Mouse (Mus musculus): Measurements from ENCODE around the gene Tnrc6a. TPM values are rescaled to one million over a fixed set of nuclear protein-coding genes. Genes with fewer than 3 reads are reported as not detected.

Tnrc6a gene
- polyA plus RNA-seq, 1 experiment, result 15.8 TPM

DNA sequence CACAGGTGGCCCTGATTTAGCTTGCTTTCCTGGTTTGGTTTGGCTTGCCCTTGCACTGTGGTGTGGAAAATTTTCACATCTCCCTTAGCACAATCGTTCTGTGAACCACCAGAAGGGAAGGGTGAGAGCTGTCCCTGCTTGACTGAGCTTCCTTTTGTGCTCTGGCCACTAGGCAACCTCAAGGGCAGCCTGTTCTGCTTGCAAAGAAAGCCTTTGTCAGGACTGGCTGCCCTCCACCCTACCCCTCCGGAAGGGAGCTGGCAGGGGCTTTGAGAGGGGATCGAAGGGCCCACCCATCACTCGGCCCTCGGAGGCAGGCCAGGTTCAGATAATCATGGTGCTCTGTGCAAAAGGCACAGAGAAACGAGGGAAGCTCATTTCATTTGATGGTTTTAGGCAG lies 94.9 kb downstream of the Tnrc6a start:
- Histone ChIP-seq H3K36me3 (ENCODE audit: control insufficient read depth, insufficient read depth) (no peaks in the 10 kb centered on the region), H3K79me3 (ENCODE audit: low read depth) (no peaks in the 10 kb centered on the region), H3ac (ENCODE audit: control insufficient read depth, insufficient read length, low read depth) (no peak overlapping the region), H3K4me3 (ENCODE audit: insufficient read depth, poor library complexity, severe bottlenecking) (no peak overlapping the region), H3K79me2 (ENCODE audit: control insufficient read depth, insufficient read depth) (no peaks in the 10 kb centered on the region), H3K27me3 (ENCODE audit: control insufficient read depth, insufficient read depth, insufficient read length) (peaks cover 31% of the 10 kb centered on the region)
- TF ChIP-seq USF1 (IDR thresholded peaks at IDR 0.05; ENCODE audit: low read depth) (no peak), CEBPB (IDR thresholded peaks at IDR 0.05; ENCODE audit: low read depth) (no peak), CTCF (IDR thresholded peaks at IDR 0.05; ENCODE audit: control insufficient read depth, insufficient read depth, insufficient read length) (no peak), MYOG (IDR thresholded peaks at IDR 0.05; ENCODE audit: control insufficient read depth, extremely low read depth, insufficient read length) (no peak), FOSL1 (IDR thresholded peaks at IDR 0.05; ENCODE audit: insufficient read depth, low read length, poor library complexity, severe bottlenecking) (no peak), MAX (IDR thresholded peaks at IDR 0.05) (no peak), MYOD1 (IDR thresholded peaks at IDR 0.05; ENCODE audit: control insufficient read depth, insufficient read length, low read depth) (no peak)

DNA sequence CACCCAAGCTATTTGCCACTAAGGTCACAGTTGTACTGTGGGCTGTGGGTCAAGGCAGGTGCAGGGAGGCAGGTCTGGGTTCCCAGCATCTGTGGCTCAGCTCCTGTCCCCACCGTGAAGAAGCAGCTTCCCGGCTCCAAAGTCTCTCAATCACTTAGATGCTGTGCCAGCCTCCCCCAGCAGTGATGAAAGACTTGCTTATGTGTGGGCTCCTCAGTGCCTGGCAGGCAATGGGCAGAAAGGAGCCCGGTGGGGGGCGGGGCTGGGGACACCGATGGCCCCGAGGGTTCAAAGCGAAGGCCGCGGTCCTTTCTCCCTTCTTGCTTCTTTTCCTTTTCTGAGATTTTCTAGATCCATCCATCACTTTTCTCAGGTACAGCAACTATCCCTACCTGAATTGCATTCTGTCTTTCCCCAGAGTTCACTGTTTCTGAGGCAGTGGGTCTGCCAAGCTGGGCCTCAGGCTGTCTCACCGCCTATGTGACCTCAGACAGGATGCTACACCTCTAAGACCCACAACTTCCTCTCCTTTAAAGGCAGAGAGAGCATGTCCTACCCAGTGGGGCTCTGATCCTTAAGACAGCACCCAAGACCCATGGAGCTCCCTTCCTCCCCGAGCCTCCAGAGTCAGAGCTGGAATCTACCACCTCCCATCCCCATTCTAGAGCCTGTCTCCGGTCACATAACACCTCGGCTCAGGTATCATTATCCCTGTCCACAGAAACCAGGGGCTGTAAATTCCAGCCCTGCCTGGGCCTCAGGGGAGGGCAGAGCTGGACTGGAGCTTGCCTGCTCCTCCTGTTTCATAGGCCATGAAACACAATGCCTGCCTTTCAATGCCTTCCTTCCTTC lies 96.3 kb downstream of the Tnrc6a start:
- Histone ChIP-seq H3K79me3 (ENCODE audit: low read depth) (no peaks in the 10 kb centered on the region), H3ac (ENCODE audit: control insufficient read depth, insufficient read length, low read depth) (no peak overlapping the region), H3K79me2 (ENCODE audit: control insufficient read depth, insufficient read depth) (no peaks in the 10 kb centered on the region), H3K36me3 (ENCODE audit: control insufficient read depth, insufficient read depth) (no peaks in the 10 kb centered on the region), H3K4me3 (ENCODE audit: insufficient read depth, poor library complexity, severe bottlenecking) (no peak overlapping the region), H3K27me3 (ENCODE audit: control insufficient read depth, insufficient read depth, insufficient read length) (peaks cover 38% of the 10 kb centered on the region)
- TF ChIP-seq CEBPB (IDR thresholded peaks at IDR 0.05; ENCODE audit: low read depth), result no peak
- no peak for TF ChIP-seq MAX (IDR thresholded peaks at IDR 0.05)
- TF ChIP-seq MYOG (IDR thresholded peaks at IDR 0.05; ENCODE audit: control insufficient read depth, extremely low read depth, insufficient read length), result no peak
- TF ChIP-seq MYOD1 (IDR thresholded peaks at IDR 0.05; ENCODE audit: control insufficient read depth, insufficient read length, low read depth), result no peak
- no peak for TF ChIP-seq USF1 (IDR thresholded peaks at IDR 0.05; ENCODE audit: low read depth)
- TF ChIP-seq CTCF (IDR thresholded peaks at IDR 0.05; ENCODE audit: control insufficient read depth, insufficient read depth, insufficient read length), result no peak

DNA sequence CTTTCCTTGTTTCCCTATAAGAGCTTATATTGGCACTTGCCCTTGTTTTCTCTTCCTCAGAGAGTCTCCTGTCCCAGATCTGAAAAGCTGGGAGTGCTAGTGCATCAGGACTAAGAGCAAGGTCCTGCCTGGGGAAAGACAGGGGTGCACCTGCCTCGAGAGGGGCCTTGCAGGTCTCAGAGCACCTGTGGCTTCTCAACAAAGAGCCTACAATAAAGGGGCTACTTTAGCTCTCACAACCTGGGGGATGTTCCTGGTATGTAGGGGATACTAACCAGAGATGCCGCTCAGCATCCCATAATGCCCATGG lies 96.9 kb downstream of the Tnrc6a start:
- TF ChIP-seq USF1 (IDR thresholded peaks at IDR 0.05; ENCODE audit: low read depth) (no peak), CEBPB (IDR thresholded peaks at IDR 0.05; ENCODE audit: low read depth) (no peak), CTCF (IDR thresholded peaks at IDR 0.05; ENCODE audit: control insufficient read depth, insufficient read depth, insufficient read length) (no peak), MYOG (IDR thresholded peaks at IDR 0.05; ENCODE audit: control insufficient read depth, extremely low read depth, insufficient read length) (no peak), MAX (IDR thresholded peaks at IDR 0.05) (no peak), FOSL1 (IDR thresholded peaks at IDR 0.05; ENCODE audit: insufficient read depth, low read length, poor library complexity, severe bottlenecking) (no peak), MYOD1 (IDR thresholded peaks at IDR 0.05; ENCODE audit: control insufficient read depth, insufficient read length, low read depth) (no peak)
- H3K36me3 ChIP-seq (ENCODE audit: control insufficient read depth, insufficient read depth), result no peaks in the 10 kb centered on the region
- H3K79me2 ChIP-seq (ENCODE audit: control insufficient read depth, insufficient read depth), result no peaks in the 10 kb centered on the region
- peaks cover 40% of the 10 kb centered on the region for H3K27me3 ChIP-seq (ENCODE audit: control insufficient read depth, insufficient read depth, insufficient read length)
- H3K79me3 ChIP-seq (ENCODE audit: low read depth), result no peaks in the 10 kb centered on the region
- H3K4me3 ChIP-seq (ENCODE audit: insufficient read depth, poor library complexity, severe bottlenecking), result no peak overlapping the region
- no peak overlapping the region for H3ac ChIP-seq (ENCODE audit: control insufficient read depth, insufficient read length, low read depth)

DNA sequence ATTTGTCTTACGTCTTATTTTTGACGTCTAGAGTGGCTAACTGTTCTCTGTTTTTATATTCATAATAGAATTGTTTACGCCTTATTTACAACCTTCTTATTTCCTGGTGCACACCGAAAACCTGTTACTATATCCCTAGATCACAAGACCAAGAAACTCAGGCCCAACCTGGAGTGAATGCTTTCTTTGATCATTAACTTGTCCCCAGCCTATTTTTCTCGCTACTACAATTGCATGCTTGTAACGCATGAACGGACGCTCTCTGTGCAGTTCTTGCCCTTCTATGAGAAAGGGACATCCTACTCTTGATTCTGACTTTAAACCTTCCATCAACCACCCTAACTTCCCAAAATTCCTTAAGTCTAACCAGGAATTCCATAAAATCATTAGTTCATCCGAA lies 100.4 kb downstream of the Tnrc6a start:
- Histone ChIP-seq H3K4me3 (ENCODE audit: insufficient read depth, poor library complexity, severe bottlenecking) (no peak overlapping the region), H3ac (ENCODE audit: control insufficient read depth, insufficient read length, low read depth) (no peak overlapping the region), H3K27me3 (ENCODE audit: control insufficient read depth, insufficient read depth, insufficient read length) (peaks cover 32% of the 10 kb centered on the region), H3K36me3 (ENCODE audit: control insufficient read depth, insufficient read depth) (no peaks in the 10 kb centered on the region), H3K79me3 (ENCODE audit: low read depth) (no peaks in the 10 kb centered on the region), H3K79me2 (ENCODE audit: control insufficient read depth, insufficient read depth) (no peaks in the 10 kb centered on the region)
- no peak for TF ChIP-seq MAX (IDR thresholded peaks at IDR 0.05)
- no peak for TF ChIP-seq CTCF (IDR thresholded peaks at IDR 0.05; ENCODE audit: control insufficient read depth, insufficient read depth, insufficient read length)
- TF ChIP-seq USF1 (IDR thresholded peaks at IDR 0.05; ENCODE audit: low read depth), result no peak
- TF ChIP-seq FOSL1 (IDR thresholded peaks at IDR 0.05; ENCODE audit: insufficient read depth, low read length, poor library complexity, severe bottlenecking), result no peak
- no peak for TF ChIP-seq MYOD1 (IDR thresholded peaks at IDR 0.05; ENCODE audit: control insufficient read depth, insufficient read length, low read depth)
- no peak for TF ChIP-seq MYOG (IDR thresholded peaks at IDR 0.05; ENCODE audit: control insufficient read depth, extremely low read depth, insufficient read length)
- no peak for TF ChIP-seq CEBPB (IDR thresholded peaks at IDR 0.05; ENCODE audit: low read depth)

DNA sequence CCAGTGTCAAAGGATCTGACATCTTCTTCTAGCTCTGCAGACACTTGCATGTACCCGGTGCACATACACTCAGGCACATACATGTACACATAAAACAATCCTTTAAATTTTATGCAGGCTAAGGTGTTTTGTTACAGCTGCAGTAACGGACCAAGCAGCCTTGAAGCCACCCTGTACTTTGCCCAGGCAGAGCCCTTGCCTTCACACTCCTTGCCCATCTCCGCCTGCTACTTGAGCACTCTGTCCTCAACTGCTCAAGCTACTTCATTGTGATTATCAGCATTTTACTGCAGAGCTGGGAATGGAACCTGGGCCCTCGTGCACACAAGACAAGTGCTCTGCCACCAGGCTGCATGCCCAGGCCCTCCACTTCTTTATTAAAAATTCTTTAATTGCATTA lies 101.5 kb downstream of the Tnrc6a start:
- H3K79me3 ChIP-seq (ENCODE audit: low read depth), result no peaks in the 10 kb centered on the region
- H3K4me3 ChIP-seq (ENCODE audit: insufficient read depth, poor library complexity, severe bottlenecking), result no peak overlapping the region
- H3ac ChIP-seq (ENCODE audit: control insufficient read depth, insufficient read length, low read depth), result no peak overlapping the region
- H3K27me3 ChIP-seq (ENCODE audit: control insufficient read depth, insufficient read depth, insufficient read length), result peaks cover 26% of the 10 kb centered on the region
- TF ChIP-seq MYOD1 (IDR thresholded peaks at IDR 0.05; ENCODE audit: control insufficient read depth, insufficient read length, low read depth), result no peak
- no peaks in the 10 kb centered on the region for H3K79me2 ChIP-seq (ENCODE audit: control insufficient read depth, insufficient read depth)
- H3K36me3 ChIP-seq (ENCODE audit: control insufficient read depth, insufficient read depth), result no peaks in the 10 kb centered on the region

DNA sequence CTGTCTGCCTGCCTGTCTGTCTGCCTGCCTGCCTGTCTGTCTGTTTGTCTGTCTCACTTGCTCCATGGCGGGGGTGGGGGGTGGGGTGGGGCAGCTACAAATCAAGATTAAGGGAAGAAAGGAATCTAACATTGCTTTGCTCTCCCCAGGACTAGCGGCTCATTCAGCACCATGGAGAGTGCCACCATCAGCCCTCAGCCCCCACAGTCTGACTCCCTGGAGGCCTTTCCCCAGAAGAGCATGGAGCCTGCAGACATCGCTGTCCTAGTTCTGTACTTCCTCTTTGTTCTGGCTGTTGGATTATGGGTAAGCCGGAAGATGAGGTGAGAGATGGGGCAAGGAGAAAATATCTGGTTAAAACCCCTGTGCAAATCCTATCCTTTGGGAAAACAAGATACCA lies 111.8 kb downstream of the Tnrc6a start:
- Histone ChIP-seq H3K79me3 (ENCODE audit: low read depth) (no peaks in the 10 kb centered on the region), H3K4me3 (ENCODE audit: insufficient read depth, poor library complexity, severe bottlenecking) (no peak overlapping the region), H3K36me3 (ENCODE audit: control insufficient read depth, insufficient read depth) (no peaks in the 10 kb centered on the region), H3K27me3 (ENCODE audit: control insufficient read depth, insufficient read depth, insufficient read length) (peaks cover 18% of the 10 kb centered on the region), H3K79me2 (ENCODE audit: control insufficient read depth, insufficient read depth) (no peaks in the 10 kb centered on the region), H3ac (ENCODE audit: control insufficient read depth, insufficient read length, low read depth) (no peak overlapping the region)
- no peak for TF ChIP-seq FOSL1 (IDR thresholded peaks at IDR 0.05; ENCODE audit: insufficient read depth, low read length, poor library complexity, severe bottlenecking)
- TF ChIP-seq USF1 (IDR thresholded peaks at IDR 0.05; ENCODE audit: low read depth), result no peak
- TF ChIP-seq CTCF (IDR thresholded peaks at IDR 0.05; ENCODE audit: control insufficient read depth, insufficient read depth, insufficient read length), result no peak
- no peak for TF ChIP-seq MAX (IDR thresholded peaks at IDR 0.05)
- no peak for TF ChIP-seq CEBPB (IDR thresholded peaks at IDR 0.05; ENCODE audit: low read depth)
- no peak for TF ChIP-seq MYOG (IDR thresholded peaks at IDR 0.05; ENCODE audit: control insufficient read depth, extremely low read depth, insufficient read length)
- TF ChIP-seq MYOD1 (IDR thresholded peaks at IDR 0.05; ENCODE audit: control insufficient read depth, insufficient read length, low read depth), result no peak

All from C2C12 (cell line).